Mouse (Mus musculus) limb, embryonic 13.5 days (tissue): ENCODE results near the gene Gipc2. TPM values are rescaled to one million over a fixed set of nuclear protein-coding genes. Genes with fewer than 3 reads are reported as not detected.

Experiments
- ATAC-seq: fragments of 200-750 bp; cut with Nextera tagmentation; 2 replicates; pipeline ENCODE4 v1.8.0; 2017; ENCODE audit warnings: low read depth, moderate number of reproducible peaks, moderate TSS enrichment; ENCODE audit not compliant: low FRiP score
- H3K27ac ChIP-seq: fragments of 300-500 bp; sonication (generic); 2 replicates; pipeline ENCODE4 v1.5.1; 2015; ENCODE audit warnings: inconsistent platforms, mild to moderate bottlenecking, moderate library complexity
- H3K27me3 ChIP-seq: fragments of 300-500 bp; sonication (generic); 2 replicates; pipeline ENCODE4 v1.6.1; 2015; ENCODE audit warnings: mild to moderate bottlenecking, inconsistent platforms
- H3K36me3 ChIP-seq: fragments of 300-500 bp; sonication (generic); 2 replicates; pipeline ENCODE4 v1.6.1; 2015; ENCODE audit warnings: inconsistent platforms, mild to moderate bottlenecking, moderate library complexity
- H3K4me1 ChIP-seq: fragments of 300-500 bp; sonication (generic); 2 replicates; pipeline ENCODE4 v1.6.1; 2015; ENCODE audit warnings: inconsistent platforms
- H3K4me2 ChIP-seq: fragments of 300-500 bp; sonication (generic); replicated peaks from 2 replicates; pipeline ENCODE4 v1.6.1; 2015; ENCODE audit warnings: inconsistent platforms, mild to moderate bottlenecking, moderate library complexity
- H3K4me3 ChIP-seq: fragments of 300-500 bp; sonication (generic); 2 replicates; pipeline ENCODE4 v1.5.1; 2015; ENCODE audit warnings: moderate library complexity, mild to moderate bottlenecking, inconsistent platforms
- H3K9ac ChIP-seq: fragments of 300-500 bp; sonication (generic); 2 replicates; pipeline ENCODE4 v1.6.1; 2015; ENCODE audit warnings: mild to moderate bottlenecking, inconsistent platforms
- H3K9me3 ChIP-seq: fragments of 300-500 bp; sonication (generic); 2 replicates; pipeline ENCODE4 v1.6.1; 2016; ENCODE audit warnings: inconsistent platforms
- WGBS: fragments of 180-500 bp; shearing (Covaris S2); methylation state at CpG from one replicate; pipeline ENCODE4 v1.1.7; 2015; 5-methylcytosine and 5-hydroxymethylcytosine counted together
- polyA plus RNA-seq: library from polyadenylated mRNA; unstranded; fragments of >200 nt; fragmentation: Nextera tagmentation; extraction: Ambion mirVana; gene quantifications from 2 replicates; pipeline ENCODE4 v1.2.1, GENCODE M21; 2015

The Gipc2 gene
- polyA plus RNA-seq, 1 experiment from 2014 or later, result 2.7 TPM

DNA sequence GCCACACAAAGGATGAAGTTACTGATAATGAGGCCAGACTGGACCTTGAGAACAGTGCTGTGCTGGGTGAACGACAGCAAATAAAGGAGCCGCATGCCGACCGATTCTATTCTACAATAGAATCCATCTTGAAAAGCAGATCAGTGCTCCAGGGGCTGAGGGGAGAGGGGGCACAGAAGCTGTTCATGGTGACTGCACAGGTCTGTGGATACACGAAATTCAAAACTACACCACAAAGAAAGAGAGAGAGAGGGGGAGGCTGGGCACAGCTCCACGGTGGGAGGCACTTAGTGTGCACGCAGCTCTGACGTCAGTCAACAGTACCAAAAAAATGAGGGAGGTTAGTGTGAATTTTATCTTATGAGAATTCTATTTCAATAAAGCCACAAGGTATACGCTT lies 17.5 kb upstream of the Gipc2 start:
- H3K4me2 ChIP-seq, result no peak overlapping the region
- H3K9ac ChIP-seq, result no peak overlapping the region
- H3K4me3 ChIP-seq, result no peak overlapping the region
- 86% methylated on average over 9 of the region's 9 CpGs for WGBS
- H3K27ac ChIP-seq, result no peak overlapping the region
- 0 out of 2 replicates have a peak, but pooled peaks cover 5% of the 10 kb centered on the region for H3K9me3 ChIP-seq
- peaks cover 45% of the 10 kb centered on the region for H3K36me3 ChIP-seq
- ATAC-seq, result no peak
- peaks cover 16% of the 10 kb centered on the region for H3K4me1 ChIP-seq
- H3K27me3 ChIP-seq, result no peaks in the 10 kb centered on the region

DNA sequence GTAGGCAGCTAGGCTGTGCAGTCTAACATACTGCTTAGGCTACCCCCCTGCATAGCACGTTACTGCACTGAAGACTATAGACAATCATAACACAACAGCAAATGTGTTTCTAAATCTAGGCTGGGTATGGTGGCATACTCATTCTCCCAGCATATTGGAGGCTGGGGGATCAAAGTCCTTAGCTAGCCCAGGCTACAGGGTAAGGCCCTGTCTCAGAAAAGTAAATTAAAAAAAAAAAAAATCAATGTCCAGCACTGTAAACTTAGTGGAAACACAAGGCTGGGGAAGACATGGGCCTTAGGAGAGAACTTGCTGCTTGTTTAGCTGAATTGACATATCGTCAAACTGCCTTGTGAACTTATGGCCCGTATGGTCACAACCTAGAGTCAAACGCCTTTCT lies 14.6 kb upstream of the Gipc2 start:
- Histone ChIP-seq H3K9me3 (0 out of 2 replicates have a peak, but pooled peaks cover 5% of the 10 kb centered on the region), H3K27ac (no peak overlapping the region), H3K4me2 (no peak overlapping the region), H3K36me3 (peaks cover 33% of the 10 kb centered on the region), H3K9ac (no peak overlapping the region), H3K27me3 (no peaks in the 10 kb centered on the region), H3K4me1 (peaks cover 9% of the 10 kb centered on the region), H3K4me3 (no peak overlapping the region)
- WGBS, result 95% methylated on average over 4 of the region's 4 CpGs
- no peak for ATAC-seq

DNA sequence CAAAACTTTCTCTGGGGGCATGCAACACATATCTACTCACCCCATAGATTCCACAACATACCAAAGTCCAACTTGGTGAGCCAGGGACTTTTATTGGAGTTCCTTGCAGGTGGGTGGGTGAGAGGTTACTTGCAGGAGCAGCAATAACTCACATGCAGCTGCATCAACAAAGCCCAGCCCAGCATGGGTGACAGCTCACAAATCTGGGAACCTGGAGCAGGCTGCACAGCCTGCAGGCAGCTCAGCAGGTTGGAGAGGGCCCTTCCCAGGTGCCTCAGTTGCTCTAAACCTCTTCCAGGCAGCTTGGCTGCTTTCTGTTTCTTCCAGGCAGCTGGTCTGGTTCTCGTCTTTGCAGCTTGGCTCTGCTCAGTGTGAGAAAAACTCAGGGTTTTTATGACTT lies 13.3 kb upstream of the Gipc2 start:
- Histone ChIP-seq H3K9ac (no peak overlapping the region), H3K27me3 (no peaks in the 10 kb centered on the region), H3K4me3 (no peak overlapping the region), H3K4me1 (peaks cover 9% of the 10 kb centered on the region), H3K27ac (peak overlapping the region; percentile 39; the same call in 1 of the 2 replicates), H3K36me3 (peaks cover 20% of the 10 kb centered on the region), H3K9me3 (0 out of 2 replicates have a peak, but pooled peaks cover 5% of the 10 kb centered on the region), H3K4me2 (no peak overlapping the region)
- 0% methylated on average over 1 of the region's 1 CpGs for WGBS
- peak; percentile 74 for ATAC-seq

DNA sequence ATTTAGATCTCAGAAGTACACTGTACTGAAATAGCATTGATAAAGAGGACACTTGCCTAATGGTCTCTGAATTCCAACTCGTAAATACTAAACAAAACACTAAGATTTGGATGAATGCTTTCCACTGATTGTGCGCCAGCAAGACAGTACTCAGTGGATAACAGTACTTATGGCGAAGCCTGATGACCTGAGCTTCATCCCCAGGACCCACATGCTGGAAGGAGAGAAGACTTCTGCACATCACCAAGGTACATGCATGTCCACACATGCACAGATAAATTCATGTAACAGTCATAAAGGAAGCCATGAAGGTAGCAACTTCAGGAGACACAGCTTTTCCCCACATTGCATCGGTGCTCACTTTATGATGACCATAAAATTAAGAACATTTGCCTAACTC lies 12.8 kb upstream of the Gipc2 start:
- Histone ChIP-seq H3K9ac (no peak overlapping the region), H3K4me3 (no peak overlapping the region), H3K27me3 (no peaks in the 10 kb centered on the region), H3K4me1 (peaks cover 9% of the 10 kb centered on the region), H3K9me3 (0 out of 2 replicates have a peak, but pooled peaks cover 5% of the 10 kb centered on the region), H3K4me2 (no peak overlapping the region), H3K36me3 (peaks cover 20% of the 10 kb centered on the region), H3K27ac (no peak overlapping the region)
- ATAC-seq, result no peak
- 63% methylated on average over 4 of the region's 4 CpGs for WGBS

DNA sequence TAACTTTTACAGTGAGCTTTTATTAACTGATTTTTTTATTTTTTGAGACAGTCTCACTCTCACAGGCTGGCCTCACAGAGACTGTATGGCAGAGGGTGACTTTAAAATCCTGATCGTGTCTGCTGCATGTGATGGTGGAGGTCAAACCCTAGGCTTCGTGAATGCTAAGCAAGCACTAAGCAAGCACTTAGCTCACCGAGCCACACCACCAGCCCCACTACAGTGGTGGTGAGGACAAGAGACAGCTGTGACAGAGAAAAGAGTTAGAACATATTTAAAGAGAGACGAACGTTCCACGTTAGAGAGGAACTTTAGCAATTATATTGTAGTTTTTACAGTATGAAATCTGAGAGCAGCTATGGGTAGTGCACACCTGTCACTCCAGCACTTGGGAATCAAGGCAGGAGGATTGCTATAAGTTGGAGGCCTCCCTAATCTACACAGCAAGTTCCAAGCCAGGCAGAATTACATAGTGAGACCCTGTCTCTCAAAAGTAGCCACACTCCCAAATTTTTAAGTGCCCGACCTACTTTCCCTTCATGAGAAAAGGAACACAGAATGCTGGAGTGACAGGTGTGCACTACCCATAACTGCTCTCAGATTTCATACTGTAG lies 6.4 kb upstream of the Gipc2 start:
- H3K4me1 ChIP-seq, result peaks cover 4% of the 10 kb centered on the region; the same call in 1 of the 2 replicates
- H3K27me3 ChIP-seq, result peaks cover 7% of the 10 kb centered on the region
- peak; percentile 72 for ATAC-seq
- H3K36me3 ChIP-seq, result no peaks in the 10 kb centered on the region
- H3K9ac ChIP-seq, result no peak overlapping the region
- H3K27ac ChIP-seq, result no peak overlapping the region
- no peak overlapping the region for H3K4me2 ChIP-seq
- WGBS, result 65% methylated on average over 7 of the region's 7 CpGs
- no peaks in the 10 kb centered on the region for H3K9me3 ChIP-seq
- H3K4me3 ChIP-seq, result no peak overlapping the region

DNA sequence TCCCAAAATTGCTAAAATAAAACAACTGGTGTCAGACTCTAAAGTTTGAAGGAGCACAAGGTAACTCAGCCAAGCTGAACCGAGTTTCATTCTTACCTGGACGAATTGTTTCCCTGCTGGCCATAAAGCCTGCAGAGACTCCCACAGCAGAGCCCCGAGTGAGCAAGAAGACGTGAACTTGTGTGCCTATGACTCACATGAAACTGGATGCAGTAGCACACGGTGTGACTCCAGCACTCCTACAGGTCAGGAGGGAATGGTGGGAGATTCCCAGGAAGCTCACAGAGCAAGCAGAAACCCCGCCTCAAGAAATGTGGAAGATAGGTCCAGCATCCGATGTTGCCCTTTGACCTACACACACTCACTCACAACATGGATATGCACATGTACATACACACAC lies 5.8 kb upstream of the Gipc2 start:
- Histone ChIP-seq H3K36me3 (no peaks in the 10 kb centered on the region), H3K27ac (no peak overlapping the region), H3K27me3 (peaks cover 13% of the 10 kb centered on the region), H3K9ac (no peak overlapping the region), H3K4me3 (no peak overlapping the region), H3K9me3 (no peaks in the 10 kb centered on the region), H3K4me2 (no peak overlapping the region), H3K4me1 (peaks cover 9% of the 10 kb centered on the region)
- 0 out of 2 replicates have a peak, but pooled peaks have one; percentile 5 for ATAC-seq
- 57% methylated on average over 7 of the region's 7 CpGs for WGBS

DNA sequence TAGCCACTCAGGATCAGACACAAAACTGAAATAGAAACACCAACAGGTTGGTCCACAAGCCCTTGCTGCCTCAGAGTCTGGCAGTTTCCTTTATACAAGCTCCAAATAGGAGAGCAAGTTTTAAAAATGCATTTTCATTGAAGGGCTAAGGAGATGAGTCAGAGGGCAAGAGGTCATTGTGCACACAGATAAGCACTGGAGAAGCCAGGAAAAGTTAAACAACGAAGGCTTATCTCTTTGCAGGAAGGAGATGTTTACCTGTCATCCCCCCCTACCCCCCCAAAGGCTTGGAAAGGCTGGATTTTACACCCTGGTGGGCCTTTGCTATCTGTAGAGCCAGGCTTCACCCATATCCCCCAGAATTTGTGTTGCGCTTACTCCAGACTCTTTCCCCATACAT lies 5.2 kb upstream of the Gipc2 start:
- Histone ChIP-seq H3K9me3 (no peaks in the 10 kb centered on the region), H3K4me1 (peaks cover 14% of the 10 kb centered on the region), H3K9ac (no peak overlapping the region), H3K27ac (no peak overlapping the region), H3K36me3 (no peaks in the 10 kb centered on the region), H3K4me3 (no peak overlapping the region), H3K27me3 (peaks cover 16% of the 10 kb centered on the region), H3K4me2 (no peak overlapping the region)
- no peak for ATAC-seq
- WGBS, result 71% methylated on average over 2 of the region's 2 CpGs

DNA sequence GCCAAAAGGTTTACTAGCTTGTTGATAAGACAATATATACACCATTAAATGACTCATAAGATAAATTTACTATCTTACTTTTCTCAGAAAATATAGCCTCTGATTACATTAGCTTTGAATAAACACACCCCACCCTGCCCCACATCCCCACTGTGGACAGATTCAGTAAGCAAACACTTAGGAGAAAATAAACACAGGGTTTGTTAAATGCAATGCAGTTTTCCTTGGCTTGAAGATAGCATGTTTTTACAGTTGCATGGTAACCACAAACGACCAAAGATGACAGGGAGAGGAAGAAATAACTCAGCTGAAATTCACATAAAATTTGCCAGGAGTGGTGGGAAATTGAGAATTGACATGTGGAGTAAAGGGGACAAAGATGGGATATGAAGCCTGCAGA lies 4.4 kb upstream of the Gipc2 start:
- WGBS, result 38% methylated on average over 1 of the region's 1 CpGs
- H3K4me2 ChIP-seq, result no peak overlapping the region
- H3K27me3 ChIP-seq, result peaks cover 24% of the 10 kb centered on the region
- ATAC-seq, result no peak
- no peak overlapping the region for H3K27ac ChIP-seq
- H3K9me3 ChIP-seq, result no peaks in the 10 kb centered on the region
- H3K36me3 ChIP-seq, result no peaks in the 10 kb centered on the region
- no peak overlapping the region for H3K9ac ChIP-seq
- H3K4me3 ChIP-seq, result no peak overlapping the region
- peaks cover 23% of the 10 kb centered on the region for H3K4me1 ChIP-seq

DNA sequence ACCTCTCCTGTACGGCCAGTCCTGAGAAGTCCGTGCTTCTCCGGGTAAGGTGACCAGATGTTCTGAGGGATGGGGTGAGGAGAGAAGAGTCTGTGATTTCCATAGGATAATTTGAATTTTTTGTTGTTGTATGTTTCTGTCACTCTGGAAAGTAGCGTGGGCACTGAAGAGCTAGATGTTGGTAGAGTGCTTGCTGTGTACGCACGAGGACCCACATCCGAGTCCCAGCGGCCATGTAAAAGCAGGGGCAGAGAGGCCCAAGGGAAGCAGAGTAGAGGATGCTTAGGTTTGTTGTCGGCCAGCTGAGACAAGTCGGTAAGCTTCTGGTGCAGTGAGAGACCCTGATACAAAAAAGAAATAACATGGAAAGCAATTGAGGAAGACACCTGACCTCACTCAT lies 2.0 kb upstream of the Gipc2 start:
- Histone ChIP-seq H3K27ac (no peak overlapping the region), H3K4me2 (no peak overlapping the region), H3K27me3 (peaks cover 37% of the 10 kb centered on the region), H3K36me3 (no peaks in the 10 kb centered on the region), H3K4me1 (peaks cover 27% of the 10 kb centered on the region), H3K9ac (no peak overlapping the region), H3K9me3 (no peaks in the 10 kb centered on the region), H3K4me3 (no peak overlapping the region)
- ATAC-seq, result no peak
- WGBS, result 91% methylated on average over 10 of the region's 10 CpGs

DNA sequence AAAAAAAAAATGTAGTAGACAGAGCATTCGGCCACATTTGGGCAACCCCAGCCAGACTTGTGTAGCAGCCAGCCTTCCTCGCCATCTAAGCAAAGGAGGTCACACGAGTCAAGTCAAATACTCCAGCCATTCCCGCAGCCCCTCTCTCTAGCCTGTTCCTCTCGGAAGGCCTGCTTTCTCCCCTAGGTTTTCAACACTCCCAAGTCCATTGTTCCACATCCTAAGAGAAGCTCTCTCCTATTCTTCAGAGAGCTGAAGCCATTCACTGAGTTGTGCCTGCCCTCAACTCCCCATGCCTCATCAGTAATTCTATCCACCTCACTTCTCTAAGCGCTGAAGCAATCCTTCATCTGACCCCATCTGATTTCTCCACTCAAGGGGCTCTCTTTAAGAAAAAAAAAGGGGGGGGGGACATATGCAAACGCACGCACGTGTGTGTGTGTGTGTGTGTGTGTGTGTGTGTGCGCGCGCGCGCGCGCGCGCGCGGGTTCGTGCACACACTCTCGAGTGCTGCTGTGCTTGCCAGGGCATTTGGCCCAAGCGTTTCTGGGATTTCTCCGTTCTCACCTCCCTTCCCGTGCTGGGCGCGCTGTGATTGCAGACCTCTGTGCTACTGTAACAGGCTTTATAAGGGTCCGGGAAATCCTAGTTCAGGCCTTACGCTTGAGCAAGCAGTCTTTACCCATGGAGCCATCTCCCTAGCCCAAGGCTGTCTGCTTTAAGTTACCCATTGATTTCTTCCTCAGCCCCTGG lies 845 bp upstream of the Gipc2 start:
- peaks cover 26% of the 10 kb centered on the region for H3K4me1 ChIP-seq
- no peaks in the 10 kb centered on the region for H3K9me3 ChIP-seq
- 12% methylated on average over 17 of the region's 29 CpGs for WGBS
- peak overlapping the region; percentile 61 for H3K4me2 ChIP-seq
- peak overlapping the region; percentile 32 for H3K4me3 ChIP-seq
- H3K27me3 ChIP-seq, result peaks cover 37% of the 10 kb centered on the region
- H3K36me3 ChIP-seq, result no peaks in the 10 kb centered on the region
- ATAC-seq, result no peak
- no peak overlapping the region for H3K27ac ChIP-seq
- H3K9ac ChIP-seq, result peak overlapping the region; percentile 46; the same call in 1 of the 2 replicates

DNA sequence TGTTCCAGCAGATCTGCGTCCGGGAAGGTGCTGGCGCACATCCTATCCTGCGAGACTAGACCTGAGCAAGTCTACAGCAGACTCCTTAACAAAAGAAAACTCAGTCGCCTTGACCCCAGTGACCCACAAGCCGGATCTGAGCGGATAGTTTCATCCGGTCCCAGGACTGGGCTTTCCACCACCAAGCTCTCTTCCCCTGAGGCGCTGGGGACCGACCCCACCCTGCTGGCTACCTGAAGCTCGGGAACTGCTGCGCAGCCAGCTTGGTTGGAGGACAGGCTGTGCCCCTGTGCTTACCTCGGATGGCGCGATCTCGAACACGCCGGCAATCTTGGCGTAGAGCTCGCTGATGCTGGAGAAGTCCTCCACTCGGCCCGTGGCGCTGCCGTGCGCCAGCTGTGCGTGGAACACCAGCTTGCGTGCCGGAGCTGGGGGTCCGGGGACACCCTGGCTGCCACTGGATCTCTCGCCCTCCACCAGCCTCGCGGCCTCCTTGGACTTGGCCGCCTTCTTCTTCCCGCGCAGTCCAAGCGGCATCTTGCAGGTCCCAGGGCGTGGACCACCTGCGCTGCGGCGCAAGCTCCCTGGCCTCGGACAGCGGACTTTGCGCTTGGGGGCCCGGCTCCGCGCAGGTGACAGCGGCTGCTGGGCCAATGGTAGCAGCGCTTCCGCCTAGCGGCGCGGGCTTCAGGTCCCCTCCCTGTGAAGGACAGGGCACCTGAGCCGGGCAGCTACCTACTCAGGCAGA lies 505 bp downstream of the Gipc2 start:
- Histone ChIP-seq H3K4me1 (peaks cover 24% of the 10 kb centered on the region), H3K27me3 (peaks cover 37% of the 10 kb centered on the region), H3K9me3 (no peaks in the 10 kb centered on the region), H3K36me3 (no peaks in the 10 kb centered on the region), H3K27ac (no peak overlapping the region), H3K9ac (peak overlapping the region; percentile 70), H3K4me2 (peak overlapping the region; percentile 100), H3K4me3 (peak overlapping the region; percentile 57)
- 1% methylated on average over 53 of the region's 53 CpGs for WGBS
- ATAC-seq, result peak; percentile 61; the same call in 1 of the 2 replicates

DNA sequence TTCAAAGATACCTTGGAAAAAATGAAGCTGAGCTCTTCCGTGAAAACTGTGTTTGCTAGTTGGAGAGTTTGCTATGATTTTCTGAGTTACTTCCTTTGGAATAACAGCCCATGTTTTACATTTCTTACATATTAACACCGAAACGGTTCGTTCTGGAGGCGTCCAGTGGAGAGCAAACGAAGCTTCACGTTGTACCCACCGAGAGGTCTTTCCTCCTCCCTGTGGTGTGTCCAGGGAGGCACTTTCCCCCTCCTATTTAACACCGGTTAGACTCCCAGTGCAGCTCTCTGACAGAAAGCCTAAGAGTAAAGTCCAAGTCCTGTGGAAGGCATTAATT lies 1.0 kb downstream of the Gipc2 start:
- peaks cover 24% of the 10 kb centered on the region for H3K4me1 ChIP-seq
- H3K4me3 ChIP-seq, result peak overlapping the region; percentile 57
- WGBS, result 35% methylated on average over 9 of the region's 9 CpGs
- H3K27me3 ChIP-seq, result peaks cover 37% of the 10 kb centered on the region
- peak overlapping the region; percentile 70; the same call in 1 of the 2 replicates for H3K9ac ChIP-seq
- H3K36me3 ChIP-seq, result no peaks in the 10 kb centered on the region
- ATAC-seq, result no peak
- peak overlapping the region; percentile 100 for H3K4me2 ChIP-seq
- no peaks in the 10 kb centered on the region for H3K9me3 ChIP-seq
- no peak overlapping the region for H3K27ac ChIP-seq
